Mouse (Mus musculus) CD4-positive, CD25-positive, alpha-beta regulatory T cell, adult 2 months (primary cell): ENCODE results near the gene C1ql1.

Experiments used
- DNase-seq: peaks from one replicate; pipeline ENCODE4 v3.0.0-alpha.2; 2012; ENCODE audit warnings: low read depth, low spot score

The C1ql1 gene

DNA sequence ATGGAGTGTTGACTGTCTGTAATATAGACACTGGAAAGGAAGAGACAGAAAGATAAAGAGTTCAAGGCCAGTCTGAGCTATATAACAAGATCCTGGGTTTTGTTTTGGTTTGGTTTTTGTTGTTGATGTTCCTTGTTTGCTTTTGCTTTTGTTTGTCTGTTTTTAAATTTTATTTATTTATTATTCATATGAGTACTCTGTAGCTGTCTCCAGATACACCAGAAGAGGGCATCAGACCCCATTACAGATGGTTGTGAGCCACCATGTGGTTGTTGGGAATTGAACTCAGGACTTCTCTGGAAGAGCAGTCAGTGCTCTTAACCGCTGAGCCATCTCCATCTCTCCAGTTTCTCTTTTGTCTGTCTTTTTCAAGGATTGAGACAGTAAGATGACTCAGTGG, 12.4 kb upstream of the C1ql1 start:
- no peak for DNase-seq

DNA sequence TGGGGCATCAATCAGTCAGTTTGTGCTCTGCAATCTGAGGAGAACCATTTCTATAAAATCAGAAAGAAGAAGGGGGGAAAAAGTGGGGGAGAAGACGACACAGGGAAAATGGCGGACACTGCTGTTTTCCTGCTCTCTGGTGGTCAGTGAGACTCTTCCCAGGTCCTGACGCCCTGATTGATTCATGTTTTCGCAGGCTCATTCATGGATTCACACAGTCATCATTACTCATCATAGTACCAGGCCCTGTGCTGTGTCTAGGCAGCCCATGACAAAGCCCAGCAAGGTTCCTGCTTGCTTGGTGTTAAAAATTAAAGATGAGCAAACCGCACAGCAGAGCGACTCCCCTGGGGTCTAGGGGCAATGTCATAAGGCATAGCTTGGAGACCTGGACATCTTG, 11.9 kb upstream of the C1ql1 start:
- no peak for DNase-seq

DNA sequence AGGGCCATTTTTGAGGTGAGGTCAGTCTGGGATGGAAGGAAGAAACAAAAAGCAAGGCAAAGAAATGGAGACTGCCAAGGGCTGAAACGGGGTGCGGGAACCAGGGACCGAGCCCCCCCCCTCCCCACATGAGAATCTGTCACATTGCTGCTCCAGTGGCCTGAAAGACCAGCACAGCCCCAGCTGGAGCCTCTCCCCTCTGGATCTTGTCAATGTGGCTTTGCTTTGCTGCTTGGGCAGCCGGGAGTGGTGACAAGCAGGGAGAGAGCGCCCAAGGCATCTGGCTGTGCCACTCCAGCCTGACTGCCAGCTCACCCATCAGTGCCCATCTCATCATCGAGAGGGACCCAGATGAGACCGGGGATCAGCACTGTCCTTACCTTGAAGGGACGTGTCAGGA, 11.2 kb upstream of the C1ql1 start:
- no peak for DNase-seq

DNA sequence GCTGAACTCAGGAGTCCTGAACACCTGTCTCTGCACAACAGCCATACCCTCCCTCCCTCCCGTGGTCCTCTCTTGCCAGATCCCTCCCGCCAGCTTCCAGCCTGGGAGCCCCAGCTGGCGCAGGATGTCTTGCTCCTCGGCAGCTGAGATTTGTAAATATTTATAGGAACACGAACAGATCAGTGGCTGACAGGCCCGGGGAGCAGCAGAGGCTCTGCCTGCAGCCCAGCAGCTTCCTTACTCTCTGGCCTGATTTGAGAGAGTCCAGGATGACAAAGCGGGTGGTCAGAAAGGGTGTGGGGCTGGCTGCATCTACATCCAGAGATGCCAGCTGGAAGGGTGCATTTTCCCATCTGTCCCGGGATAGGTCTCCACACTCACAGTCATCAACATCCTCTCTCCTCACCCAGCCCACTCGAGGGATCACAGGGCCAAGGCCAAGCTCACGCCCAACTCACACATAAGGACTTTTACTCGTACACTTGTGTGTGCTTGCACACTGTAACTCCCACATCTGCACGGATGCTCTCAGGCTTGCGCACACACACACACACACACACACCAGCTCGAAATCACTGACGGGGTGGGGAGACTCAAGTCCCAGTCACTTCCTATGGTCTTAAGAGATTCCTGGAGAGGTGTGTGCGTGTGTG, 10.6 kb upstream of the C1ql1 start:
- no peak for DNase-seq

DNA sequence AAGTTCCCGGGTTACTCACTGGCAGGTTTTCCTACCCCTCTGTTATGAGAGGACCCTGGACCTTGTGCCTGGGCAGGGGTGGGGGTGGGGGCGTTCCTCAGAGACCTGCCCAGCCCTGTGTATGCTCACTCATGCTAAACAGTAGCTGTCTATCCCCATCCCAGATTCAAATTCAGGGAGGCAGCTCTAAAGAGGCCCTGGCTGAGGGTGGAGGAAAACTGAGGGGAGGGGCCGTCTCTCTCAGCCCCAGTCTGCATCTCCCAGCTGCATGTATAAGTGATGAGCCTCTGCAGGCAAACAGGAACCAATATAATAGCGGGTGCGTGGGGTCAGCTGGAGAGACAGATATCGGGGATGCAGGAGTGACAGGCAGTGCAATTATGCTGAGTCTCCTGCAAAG, 6.4 kb upstream of the C1ql1 start:
- no peak for DNase-seq

DNA sequence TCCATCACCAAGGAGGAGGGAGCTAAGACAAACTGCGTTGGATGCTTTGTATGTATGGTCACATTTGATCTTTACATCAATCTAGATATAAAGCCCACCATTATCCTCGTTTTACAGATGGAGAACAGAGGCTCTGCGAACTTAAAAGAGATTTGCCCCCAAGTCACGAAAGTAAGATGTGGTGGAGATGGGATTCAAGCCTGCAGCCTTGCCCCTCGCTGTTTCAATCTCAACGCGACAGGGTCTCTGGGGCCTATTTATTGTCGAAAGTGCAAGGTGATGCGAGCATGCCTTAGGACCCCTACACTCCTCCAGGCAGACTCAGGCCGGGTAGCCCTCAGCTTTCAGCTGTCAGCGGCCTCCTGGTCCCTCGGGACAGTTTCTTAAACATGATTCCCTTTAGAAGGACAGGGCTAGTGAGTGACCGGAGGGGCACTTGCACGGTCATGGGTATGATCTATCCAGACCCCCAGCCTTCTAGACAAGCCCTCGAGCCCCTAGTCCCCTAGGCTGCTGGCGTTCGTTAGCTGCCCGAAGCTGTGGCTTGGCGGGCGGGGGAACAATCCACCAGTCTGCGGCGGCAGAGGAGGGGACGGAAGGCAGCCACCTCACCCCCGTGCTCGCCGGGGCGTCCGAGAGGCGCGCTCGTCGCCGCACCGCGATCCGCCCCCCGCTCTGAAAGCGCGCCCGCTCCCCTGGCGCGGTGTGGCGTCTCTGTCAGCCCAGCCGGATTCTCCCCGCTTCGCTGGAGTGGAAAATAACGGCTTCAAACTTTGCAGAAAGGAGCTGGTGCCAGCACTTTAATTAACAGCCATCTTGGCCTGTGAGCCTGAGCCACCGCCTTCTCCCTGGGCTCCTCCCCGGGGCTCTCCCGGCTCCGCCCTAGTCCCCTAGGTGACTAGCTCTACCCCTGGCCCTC, 1.8 kb upstream of the C1ql1 start:
- peak; percentile 40 for DNase-seq

DNA sequence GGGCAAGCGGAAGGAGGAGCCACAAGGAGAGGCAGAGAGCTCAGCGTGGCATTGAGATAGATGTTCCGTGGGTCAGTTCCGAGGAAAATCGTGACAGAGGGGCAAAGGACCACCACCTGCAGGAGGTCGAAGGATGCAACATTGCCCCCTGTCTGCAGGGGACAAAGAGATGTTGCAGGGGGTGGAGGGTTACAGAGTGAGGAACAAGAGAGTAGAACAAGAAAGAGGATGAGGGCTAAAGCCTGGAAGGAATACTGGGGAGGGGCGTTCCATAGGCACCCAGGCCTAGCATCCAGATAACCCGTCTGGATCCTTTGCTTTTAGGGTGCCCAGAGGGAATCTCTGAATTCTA, 480 bp upstream of the C1ql1 start:
- DNase-seq = no peak

DNA sequence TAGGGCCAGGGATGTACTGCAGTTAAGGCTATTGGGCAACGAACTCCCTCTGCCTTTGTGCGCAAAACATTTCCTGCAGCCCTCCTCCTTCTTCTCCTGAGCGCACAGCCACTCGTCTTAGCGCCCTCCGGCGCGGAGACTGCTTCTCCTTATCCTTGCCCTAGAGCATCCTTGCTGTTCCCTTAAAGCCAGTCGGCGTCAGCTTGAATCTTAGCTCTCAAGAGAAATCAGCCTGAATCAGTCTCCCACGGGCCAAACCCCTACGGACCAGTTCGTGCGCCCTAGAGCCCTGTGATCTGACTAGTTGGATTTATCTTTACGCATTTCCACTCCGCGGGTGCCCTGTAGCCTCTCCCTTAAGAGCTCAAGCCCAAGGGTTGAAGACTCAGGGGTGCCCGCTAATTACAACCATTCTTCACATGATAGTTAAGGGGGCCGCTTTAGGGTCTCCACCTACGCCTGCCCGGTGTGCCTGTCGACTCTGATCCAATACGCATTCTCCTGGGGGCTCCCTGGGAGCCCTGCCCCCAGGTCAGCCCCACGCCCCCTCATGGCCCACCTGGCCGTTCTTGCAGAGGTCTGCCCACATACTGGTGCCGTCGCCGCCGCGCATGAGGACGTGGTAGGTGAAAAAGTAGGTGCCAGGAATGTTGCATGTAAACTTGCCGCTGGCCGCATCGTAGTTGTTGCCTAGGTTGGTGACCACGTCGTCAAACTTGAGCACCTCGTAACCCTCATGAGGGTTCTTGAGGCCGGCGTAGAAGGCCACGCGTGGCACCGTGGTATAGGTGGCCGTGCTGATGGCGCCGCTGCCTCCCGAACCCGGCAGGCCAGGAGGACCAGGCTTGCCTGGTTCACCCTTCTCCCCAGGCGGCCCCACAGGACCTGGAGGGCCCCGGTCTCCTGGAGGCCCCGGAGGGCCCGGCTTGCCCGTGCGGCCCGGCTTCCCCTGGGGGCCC, 903 bp downstream of the C1ql1 start:
- peak; percentile 14 for DNase-seq

DNA sequence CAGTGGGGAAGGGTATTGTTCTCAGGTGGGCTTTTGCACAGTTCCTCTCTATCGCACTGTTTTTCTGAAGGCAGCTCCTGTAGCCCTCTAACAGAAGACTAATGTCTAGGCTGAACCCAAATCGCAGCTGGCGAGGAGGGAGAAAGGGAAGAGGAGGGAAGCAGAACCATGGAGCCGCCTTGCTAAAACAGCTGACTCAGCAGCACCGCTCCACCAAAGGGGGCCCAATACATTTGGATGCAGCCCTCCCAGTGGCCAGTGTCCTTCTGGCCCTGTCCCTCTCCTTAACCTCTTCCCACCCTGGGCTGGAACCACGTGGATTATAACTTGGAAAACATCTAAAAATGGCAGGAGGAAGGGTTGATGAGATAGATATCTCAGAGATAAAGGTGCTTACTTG, 5.3 kb downstream of the C1ql1 start:
- DNase-seq = no peak

DNA sequence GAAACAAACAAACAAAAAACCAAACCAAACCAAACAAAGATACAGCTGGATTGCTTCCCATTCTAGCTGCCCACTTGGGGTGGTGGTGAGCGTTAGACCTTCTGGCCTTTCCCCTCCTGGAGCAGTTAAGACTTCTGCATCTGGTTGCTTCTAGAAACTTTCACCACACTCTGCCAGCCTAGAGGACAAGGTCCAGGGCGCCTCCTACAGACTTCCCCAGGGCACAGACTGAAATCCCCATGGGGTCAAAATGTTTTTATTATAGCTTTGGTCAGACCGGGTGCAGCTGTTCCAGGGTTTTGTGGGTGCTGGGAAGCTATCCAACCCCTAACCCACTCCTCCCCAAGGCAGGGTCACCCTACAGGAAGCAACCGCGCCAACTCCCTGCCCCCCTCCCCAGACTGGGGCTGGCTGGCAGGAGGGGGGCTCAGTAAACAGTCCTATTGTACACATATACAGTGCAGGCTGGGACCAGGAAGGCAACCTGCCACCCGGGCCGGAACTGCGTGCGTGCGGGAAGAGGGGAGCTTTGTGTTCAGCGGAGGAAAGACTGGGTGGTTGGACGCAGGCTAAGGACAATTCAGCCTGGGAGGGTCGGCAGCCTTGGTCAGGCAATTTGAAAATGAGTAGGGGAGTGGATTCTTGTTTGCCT, 7.3 kb downstream of the C1ql1 start:
- no peak for DNase-seq

DNA sequence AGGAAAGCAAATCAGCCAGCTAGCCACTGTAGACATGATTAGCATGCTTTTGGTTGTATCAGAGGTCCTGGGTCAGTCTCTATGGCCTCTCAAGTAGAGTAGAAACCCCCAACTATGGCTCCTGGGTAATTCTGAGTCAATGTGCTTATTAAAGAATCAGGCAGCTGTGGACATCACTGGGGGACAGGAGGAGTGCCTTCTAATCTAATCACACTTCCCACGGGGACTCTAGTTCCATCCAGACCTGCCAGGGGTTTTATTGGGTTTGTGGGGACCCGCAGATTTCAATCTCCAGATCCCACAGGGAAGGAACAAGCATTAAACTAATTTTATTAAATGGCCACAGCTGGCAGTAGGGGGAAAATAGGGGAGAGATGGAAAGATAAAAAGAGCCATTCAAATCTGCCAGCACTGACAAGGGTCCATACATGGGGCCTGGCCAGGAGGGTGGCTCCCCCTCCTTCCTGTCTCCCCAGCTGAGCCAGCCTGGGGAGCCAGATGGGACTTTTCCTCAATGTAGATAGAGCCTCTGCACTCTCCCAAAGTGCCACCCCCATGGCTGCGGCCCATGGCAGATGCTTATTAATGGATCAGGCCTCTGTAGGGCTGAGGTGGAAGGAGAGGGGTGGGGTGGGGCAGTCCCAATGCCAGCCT, 8.8 kb downstream of the C1ql1 start:
- DNase-seq = no peak

DNA sequence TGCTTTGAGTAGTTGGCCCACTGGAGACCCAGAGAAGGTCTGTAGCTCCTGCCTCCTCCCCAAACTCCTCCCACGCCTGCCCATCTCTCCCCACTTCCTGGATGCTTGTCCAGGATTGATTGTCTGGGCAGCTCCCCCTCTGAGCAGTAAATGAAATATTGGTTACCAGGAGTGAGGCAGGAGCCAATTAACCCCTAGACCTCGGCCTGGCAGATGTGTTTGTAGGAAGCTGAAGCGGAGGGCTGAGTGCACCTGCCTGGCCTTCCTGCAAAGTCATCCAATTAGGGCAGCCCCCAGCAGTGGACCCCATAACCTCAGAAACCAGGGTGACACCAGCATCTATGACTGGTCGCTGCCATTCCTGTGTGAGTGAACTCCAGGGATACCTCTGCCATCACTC, 10.2 kb downstream of the C1ql1 start:
- DNase-seq = no peak

DNA sequence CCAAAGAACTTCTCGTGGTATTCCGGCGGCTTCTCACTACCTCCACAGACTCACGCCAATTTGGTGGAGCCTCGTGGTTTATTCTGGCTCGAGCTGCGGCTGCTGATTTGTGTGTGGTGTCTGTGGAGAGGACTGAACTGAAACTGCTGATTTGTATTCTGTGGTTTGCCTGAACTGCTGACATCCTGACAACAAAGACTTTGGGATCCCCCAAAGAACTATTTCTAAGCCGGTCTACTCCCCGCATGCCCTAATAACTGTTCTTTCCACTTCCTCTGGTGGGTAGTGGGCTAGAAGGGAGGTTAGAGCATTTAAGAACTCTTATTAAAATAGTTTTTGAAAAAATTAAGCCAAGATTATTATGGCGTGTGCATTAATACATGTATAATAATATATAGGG, 15.8 kb downstream of the C1ql1 start:
- DNase-seq = no peak

DNA sequence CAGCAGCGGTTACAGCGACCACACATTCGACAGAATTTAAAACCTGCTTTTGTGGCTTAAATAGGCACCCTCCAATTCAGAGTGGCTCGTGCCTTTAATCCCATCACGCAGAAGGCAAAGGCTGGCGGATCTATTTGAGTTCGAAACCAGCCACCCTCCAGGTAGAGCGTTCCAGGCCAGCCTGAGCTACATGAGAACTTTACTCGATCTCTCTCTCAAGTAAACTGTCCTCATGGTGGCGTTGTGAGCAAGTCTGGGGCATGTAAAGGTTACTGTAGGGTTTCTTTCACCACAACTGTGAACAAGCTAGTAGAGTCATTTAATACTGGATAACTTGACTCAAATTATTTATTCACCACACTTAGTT, 21.2 kb downstream of the C1ql1 start:
- peak; percentile 83 for DNase-seq

DNA sequence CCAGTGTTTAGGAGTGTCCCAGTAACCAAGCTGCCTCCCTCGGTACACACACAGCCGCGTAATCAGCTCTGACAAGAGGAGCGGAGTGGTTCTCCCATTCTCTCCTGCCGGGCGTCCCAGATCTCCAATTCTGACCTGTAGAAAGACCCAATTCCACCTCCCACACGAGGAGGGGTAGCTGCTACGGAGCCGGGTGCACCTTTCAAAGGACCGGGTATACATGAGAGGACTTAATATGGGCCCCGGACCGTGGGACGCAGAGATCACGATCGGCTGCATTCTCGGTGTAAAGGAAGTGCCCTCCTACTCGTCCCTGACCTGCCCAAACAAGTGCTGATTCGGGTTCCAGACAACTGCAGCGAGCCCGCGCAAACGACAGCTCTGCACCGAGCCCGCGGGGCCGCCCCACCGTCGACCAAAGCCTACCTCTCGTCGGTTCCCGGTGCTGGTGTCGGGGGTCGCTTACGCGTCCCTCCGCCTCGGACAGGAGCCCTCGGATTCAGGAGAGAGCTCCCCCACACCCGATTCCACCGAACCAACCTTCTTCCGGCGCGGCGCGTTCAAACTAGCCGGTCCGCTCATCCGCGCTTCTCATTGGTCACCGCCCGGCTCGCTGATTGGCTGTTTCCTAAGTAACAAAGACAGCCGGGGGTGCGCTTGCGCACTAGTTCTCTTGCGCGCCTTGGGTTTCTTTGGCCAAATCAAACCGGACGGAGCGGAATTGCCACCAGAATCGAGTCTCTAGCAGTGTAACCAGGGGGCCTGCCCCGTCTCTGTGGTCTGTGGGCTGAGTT, 21.7 kb downstream of the C1ql1 start, which contains the start of gene Kif18b:
TSS of gene Kif18b (minus strand) at position 568 of the 794 bp plus-strand sequence.
- DNase-seq = peak; percentile 95

DNA sequence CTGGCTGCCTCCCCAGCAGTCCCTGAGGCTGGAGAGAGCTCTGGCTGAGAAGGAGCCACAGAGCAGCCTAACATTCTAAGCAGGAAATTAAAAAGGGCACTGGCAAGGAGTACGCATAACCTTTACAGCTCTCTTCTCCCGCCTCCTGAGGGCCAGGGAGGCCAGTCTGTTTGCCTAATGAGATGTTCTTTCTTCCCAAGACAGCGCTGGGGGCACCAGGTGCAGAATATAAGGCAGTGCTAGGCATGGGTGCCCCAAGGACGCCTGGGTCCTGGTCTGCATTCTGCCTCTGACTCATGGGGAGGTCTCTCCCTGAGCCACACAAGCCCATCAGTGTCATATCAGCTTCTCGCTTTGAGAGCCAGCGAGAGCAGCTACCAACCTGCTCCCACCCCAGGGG, 25.0 kb downstream of the C1ql1 start:
- no peak for DNase-seq

DNA sequence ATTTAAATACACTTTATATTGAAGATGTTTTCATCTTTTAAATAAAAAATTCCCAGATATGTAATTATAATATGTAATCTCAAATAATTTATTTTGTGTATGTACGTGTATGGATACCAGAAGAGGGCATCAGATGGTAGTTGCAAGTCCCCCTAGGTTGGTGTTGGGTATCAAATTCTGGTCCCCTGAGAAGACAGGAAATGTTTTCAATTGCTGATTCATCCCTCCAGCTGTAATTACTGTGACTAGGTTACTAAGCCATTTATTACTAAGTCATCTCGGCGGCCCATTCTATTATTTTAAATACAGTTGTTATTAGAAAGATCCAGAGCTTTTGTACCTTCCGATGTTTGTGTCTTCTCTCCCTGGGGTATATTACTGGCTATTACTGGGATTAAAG, 28.4 kb downstream of the C1ql1 start:
- DNase-seq = no peak

DNA sequence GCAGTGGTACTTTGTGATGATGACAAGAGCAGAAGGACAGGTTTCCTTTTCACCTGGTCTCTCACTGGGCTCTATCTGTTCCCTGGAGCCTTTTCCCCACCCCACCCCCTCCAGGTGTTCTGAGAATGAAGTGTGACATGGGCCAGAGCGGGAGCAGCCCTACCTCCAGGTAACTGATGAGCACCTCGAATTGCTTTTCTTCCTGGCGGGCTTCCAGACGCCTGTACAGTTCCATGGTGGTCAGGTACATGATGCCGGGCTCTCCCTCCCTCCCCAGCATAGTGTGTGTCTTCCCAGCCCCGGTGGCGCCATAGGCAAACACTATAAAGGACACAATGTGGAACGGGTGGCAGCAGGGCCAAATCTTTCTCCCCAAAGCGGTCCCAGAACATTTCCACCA, 31.1 kb downstream of the C1ql1 start:
- no peak for DNase-seq

DNA sequence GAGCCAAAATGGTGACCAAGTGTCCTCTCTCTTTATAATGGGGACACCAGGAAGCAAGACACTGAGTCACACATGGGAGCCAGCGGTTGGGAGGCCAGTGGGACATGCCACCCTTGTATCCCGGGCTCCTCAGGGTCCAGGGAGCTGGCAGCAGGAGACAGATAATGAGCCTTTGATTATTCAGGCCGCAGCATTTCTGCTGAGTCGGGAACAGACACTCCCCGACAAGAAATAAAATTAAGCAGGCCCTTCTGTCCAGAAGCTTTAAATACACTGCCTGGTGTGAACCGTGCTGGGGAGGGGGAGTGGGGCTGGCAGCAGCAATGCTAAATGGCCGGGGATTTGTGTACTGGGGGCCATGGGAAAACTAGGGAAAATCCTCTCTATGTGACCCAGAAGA, 35.1 kb downstream of the C1ql1 start:
- DNase-seq = no peak

DNA sequence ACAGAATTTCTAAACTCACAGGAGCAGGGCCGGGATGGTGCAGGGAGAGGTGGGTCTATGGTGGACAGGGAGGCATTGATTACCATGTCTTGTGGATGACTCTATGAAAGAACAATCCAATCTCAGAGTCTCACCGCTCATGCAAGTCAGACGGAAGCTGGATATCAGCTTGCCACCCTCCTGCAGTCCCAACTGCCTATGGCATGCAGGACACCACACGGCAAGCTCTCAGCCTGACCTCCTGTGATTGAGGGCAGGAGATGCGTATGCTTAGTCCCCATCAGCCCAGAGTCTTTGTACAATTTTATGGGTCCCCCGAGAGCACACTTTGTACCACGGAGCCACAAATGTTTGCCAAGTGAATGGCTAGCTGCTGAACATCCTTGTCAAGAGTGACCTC, 42.8 kb downstream of the C1ql1 start:
- DNase-seq = no peak
